Mouse (Mus musculus): ENCODE results near the gene Nagpa. TPM values are rescaled to one million over a fixed set of nuclear protein-coding genes. Genes with fewer than 3 reads are reported as not detected.
"Not testable (repeated sequence)": the region's sequence is repeated elsewhere in the genome, so short reads cannot be mapped to it uniquely, and the experiment has no call there.

Nagpa gene
- polyA plus RNA-seq, 1 experiment from 2014 or later, result 13.0 TPM

DNA sequence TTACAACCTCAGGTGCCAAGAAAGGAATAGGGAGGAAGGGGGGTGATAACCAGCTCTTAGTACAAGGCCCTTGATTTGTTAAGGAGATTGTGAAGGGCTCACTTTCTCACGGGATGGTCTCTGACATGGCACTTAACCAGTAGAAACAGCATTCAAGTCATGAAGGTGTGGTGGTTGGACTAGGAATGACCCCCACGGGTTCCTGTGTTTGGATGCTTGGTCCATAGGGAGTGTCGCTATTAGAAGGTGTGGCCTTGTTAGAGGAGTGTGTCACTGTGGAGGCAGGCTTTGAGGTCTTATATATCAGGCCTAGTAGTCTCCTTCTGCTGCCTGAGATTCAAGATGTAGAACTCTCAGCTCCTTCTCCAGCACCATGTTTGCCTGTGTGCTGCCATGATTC is 24.3 kb upstream of the Nagpa start:
- not testable (repeated sequence) for H3K9me3 ChIP-seq (replicated peaks; ENCODE audit: control insufficient read depth, low read length); H3K4me2 ChIP-seq; H3K27me3 ChIP-seq (ENCODE audit: control insufficient read depth, insufficient read depth, low read length); H3K4me3 ChIP-seq (ENCODE audit: low read depth, low read length); H3K27ac ChIP-seq (ENCODE audit: low read depth, low read length); ATAC-seq (replicated peaks; ENCODE audit: insufficient number of reproducible peaks, low FRiP score, low TSS enrichment); H3K36me3 ChIP-seq (ENCODE audit: control insufficient read depth, insufficient read depth, low read length); H3K9ac ChIP-seq (ENCODE audit: low read depth, low read length); H3K4me1 ChIP-seq (ENCODE audit: control insufficient read depth, insufficient read depth, low read length)
- 76% methylated on average over 3 of the region's 3 CpGs for WGBS (ENCODE audit: insufficient replicate concordance)

DNA sequence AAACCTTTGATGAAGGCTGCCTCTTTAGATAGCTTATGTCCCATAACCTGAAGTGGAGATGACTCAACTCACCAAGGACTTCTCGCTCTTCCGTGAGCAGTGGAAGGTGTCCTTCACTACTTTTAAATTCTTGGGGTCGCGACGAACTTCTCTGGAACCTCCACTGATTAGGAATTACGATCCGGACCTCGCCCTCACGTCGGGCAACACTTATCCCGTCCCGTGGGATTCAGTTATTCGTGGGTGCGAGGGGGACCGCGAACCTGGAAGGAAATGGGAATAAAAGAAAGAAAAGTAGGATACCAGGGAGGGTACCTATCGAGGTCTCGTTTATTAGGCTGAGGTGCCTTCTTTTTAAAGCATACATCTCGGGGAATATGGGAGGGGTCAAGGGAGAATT is 23.7 kb upstream of the Nagpa start:
- H3K4me1 ChIP-seq (ENCODE audit: control insufficient read depth, insufficient read depth, low read length); H3K27me3 ChIP-seq (ENCODE audit: control insufficient read depth, insufficient read depth, low read length); H3K9me3 ChIP-seq (replicated peaks; ENCODE audit: control insufficient read depth, low read length); H3K4me3 ChIP-seq (ENCODE audit: low read depth, low read length); H3K27ac ChIP-seq (ENCODE audit: low read depth, low read length); H3K36me3 ChIP-seq (ENCODE audit: control insufficient read depth, insufficient read depth, low read length); H3K9ac ChIP-seq (ENCODE audit: low read depth, low read length); ATAC-seq (replicated peaks; ENCODE audit: insufficient number of reproducible peaks, low FRiP score, low TSS enrichment); H3K4me2 ChIP-seq: not testable (repeated sequence)
- 73% methylated on average over 19 of the region's 19 CpGs for WGBS (ENCODE audit: insufficient replicate concordance)

DNA sequence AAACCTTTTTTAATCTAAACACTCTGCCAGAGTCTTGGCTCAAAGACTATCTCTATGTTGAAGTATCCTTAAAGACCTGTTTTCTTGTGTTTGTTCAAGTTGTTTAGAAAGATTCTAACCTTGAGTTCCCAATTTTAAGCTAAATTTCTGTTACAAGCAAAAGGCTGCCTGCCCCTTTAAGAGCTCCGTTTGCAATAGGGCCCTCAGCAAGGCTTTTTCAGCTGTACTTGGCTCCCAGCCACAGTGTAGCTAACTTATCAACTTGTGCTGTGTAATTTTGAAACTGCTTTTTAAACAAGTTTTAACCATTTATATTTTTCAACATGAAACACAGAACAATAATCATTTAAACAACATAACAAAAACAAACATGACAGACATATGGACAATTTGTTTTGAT is 22.7 kb upstream of the Nagpa start:
- H3K4me3 ChIP-seq (ENCODE audit: low read depth, low read length); H3K9me3 ChIP-seq (replicated peaks; ENCODE audit: control insufficient read depth, low read length); H3K36me3 ChIP-seq (ENCODE audit: control insufficient read depth, insufficient read depth, low read length); H3K27ac ChIP-seq (ENCODE audit: low read depth, low read length); H3K27me3 ChIP-seq (ENCODE audit: control insufficient read depth, insufficient read depth, low read length); H3K9ac ChIP-seq (ENCODE audit: low read depth, low read length); H3K4me2 ChIP-seq; ATAC-seq (replicated peaks; ENCODE audit: insufficient number of reproducible peaks, low FRiP score, low TSS enrichment); H3K4me1 ChIP-seq (ENCODE audit: control insufficient read depth, insufficient read depth, low read length): not testable (repeated sequence)
- 7% methylated on average over 1 of the region's 1 CpGs for WGBS (ENCODE audit: insufficient replicate concordance)

DNA sequence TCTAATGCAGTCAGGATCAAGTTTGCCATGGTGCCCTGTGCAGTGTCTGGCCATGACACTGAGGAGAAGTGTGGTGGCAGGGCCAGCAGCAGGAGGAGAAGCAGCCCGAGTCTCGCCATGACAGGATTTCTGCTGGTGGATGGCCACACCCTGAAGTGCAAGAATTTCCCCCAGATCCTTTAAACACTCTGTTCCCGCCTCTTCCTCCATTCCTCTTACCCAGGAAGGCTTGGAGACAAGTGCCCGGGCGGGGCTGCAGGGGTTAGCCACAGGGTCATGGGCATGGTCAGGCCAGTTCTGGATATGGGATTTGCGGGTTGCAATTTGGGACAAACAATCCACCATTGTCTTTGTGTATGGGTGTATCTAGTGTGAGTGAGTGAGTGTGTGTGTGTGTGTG is 18.3 kb upstream of the Nagpa start, which contains the start of gene AU021092:
AU021092 (minus strand) TSS at position 160 of the 400 bp plus-strand sequence.
- H3K27me3 ChIP-seq (ENCODE audit: control insufficient read depth, insufficient read depth, low read length), result no peaks in the 10 kb centered on the region
- no peak within 1 kb of the TSS for H3K27ac ChIP-seq (ENCODE audit: low read depth, low read length)
- H3K4me3 ChIP-seq (ENCODE audit: low read depth, low read length), result no peak within 1 kb of the TSS
- ATAC-seq (replicated peaks; ENCODE audit: insufficient number of reproducible peaks, low FRiP score, low TSS enrichment), result no peak
- H3K9ac ChIP-seq (ENCODE audit: low read depth, low read length), result no peak within 1 kb of the TSS
- H3K36me3 ChIP-seq (ENCODE audit: control insufficient read depth, insufficient read depth, low read length), result no peaks in the 10 kb centered on the region
- WGBS (ENCODE audit: insufficient replicate concordance), result 60% methylated on average over 6 of the region's 6 CpGs
- peaks cover 2% of the 10 kb centered on the region; the same call in 1 of the 2 replicates for H3K4me1 ChIP-seq (ENCODE audit: control insufficient read depth, insufficient read depth, low read length)
- H3K4me2 ChIP-seq, result no peak within 1 kb of the TSS
- H3K9me3 ChIP-seq (replicated peaks; ENCODE audit: control insufficient read depth, low read length), result no peaks in the 10 kb centered on the region

DNA sequence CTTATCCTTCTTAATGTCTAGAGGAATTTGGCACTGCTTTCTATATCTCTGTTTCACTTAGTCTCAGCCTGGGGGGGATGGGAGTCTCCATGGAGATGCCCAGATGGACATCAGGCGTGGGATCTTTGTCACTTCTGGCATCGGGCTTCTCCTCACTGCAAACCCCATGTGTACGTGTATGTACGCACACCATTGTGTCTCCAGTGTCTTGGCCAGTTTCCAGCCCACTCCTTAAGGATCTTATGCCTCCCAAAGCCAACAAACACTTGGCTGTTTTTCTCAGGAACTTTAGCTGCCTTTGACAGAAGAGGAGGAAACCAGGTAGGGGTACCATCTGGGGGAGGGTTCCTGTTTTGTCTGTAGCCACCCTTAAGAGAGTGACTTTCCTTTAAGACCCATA is 17.6 kb upstream of the Nagpa start:
- Histone ChIP-seq H3K4me1 (ENCODE audit: control insufficient read depth, insufficient read depth, low read length) (peaks cover 3% of the 10 kb centered on the region; the same call in 1 of the 2 replicates), H3K4me3 (ENCODE audit: low read depth, low read length) (no peak overlapping the region), H3K9ac (ENCODE audit: low read depth, low read length) (no peak overlapping the region), H3K27me3 (ENCODE audit: control insufficient read depth, insufficient read depth, low read length) (no peaks in the 10 kb centered on the region), H3K36me3 (ENCODE audit: control insufficient read depth, insufficient read depth, low read length) (no peaks in the 10 kb centered on the region), H3K4me2 (no peak overlapping the region), H3K27ac (ENCODE audit: low read depth, low read length) (no peak overlapping the region), H3K9me3 (replicated peaks; ENCODE audit: control insufficient read depth, low read length) (no peaks in the 10 kb centered on the region)
- ATAC-seq (replicated peaks; ENCODE audit: insufficient number of reproducible peaks, low FRiP score, low TSS enrichment), result no peak
- WGBS (ENCODE audit: insufficient replicate concordance), result 53% methylated on average over 4 of the region's 4 CpGs

DNA sequence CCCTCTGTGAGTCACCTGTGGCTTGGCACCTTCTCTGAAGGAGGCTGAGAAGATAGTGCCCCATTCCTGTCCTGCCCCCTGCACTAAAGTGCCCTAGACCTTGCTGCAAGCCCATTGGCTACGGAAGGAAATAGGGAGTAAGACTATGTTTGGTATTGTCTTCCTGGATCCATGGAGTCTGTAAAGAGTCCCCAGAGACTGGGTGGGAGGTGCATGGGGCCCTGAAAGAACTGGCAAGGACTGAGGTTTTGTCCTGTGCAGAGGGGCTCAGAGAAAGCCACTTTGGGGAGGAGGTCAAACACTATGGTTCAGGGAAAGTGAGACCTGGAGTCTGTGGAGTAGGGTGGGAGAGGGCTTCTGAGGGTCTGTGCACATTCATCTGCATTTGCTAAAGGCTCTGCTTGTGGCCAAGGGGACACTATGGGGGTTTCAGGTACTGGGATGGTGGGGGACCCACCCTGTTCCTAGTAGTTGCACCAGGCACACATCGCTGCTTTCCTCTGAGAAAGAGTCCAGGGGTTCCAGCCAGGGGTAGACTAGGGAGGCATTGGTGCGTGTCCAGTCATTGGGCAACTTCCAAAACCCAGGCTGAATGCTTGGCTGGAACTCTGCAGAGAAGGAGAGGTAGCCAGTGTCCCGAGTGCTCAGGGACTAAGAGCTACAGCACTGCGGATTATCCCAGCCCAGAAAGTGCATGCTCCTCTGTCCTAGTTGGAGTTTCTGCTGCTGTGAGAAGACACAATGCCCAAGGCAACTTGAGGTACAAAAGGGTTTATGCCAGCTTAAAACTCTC is 13.7 kb upstream of the Nagpa start:
- WGBS (ENCODE audit: insufficient replicate concordance), result 60% methylated on average over 5 of the region's 5 CpGs
- no peak overlapping the region for H3K27ac ChIP-seq (ENCODE audit: low read depth, low read length)
- H3K4me2 ChIP-seq, result no peak overlapping the region
- H3K36me3 ChIP-seq (ENCODE audit: control insufficient read depth, insufficient read depth, low read length), result no peaks in the 10 kb centered on the region
- H3K4me3 ChIP-seq (ENCODE audit: low read depth, low read length), result no peak overlapping the region
- ATAC-seq (replicated peaks; ENCODE audit: insufficient number of reproducible peaks, low FRiP score, low TSS enrichment), result no peak
- H3K9ac ChIP-seq (ENCODE audit: low read depth, low read length), result no peak overlapping the region
- H3K27me3 ChIP-seq (ENCODE audit: control insufficient read depth, insufficient read depth, low read length), result no peaks in the 10 kb centered on the region
- no peaks in the 10 kb centered on the region for H3K9me3 ChIP-seq (replicated peaks; ENCODE audit: control insufficient read depth, low read length)
- peaks cover 3% of the 10 kb centered on the region; the same call in 1 of the 2 replicates for H3K4me1 ChIP-seq (ENCODE audit: control insufficient read depth, insufficient read depth, low read length)

DNA sequence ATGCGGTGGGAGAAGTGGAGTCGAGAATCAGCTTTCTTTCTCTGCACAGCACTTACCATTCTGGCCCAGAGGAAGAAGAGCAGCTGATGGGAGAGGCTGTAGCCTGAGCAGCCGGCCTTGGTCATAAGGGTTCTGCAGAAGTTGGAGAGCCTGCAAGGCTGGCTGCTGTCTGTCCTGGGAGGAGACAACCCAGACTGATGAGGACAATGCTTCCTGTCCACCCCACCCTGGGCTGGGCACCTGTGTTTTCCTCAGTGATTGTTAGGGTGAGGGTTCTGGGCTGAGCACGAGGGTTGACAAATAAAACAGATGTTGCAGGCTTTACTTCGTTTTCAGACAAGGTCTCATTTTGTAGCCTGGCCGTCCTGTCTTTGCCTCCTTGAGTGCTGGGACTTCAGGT is 12.9 kb upstream of the Nagpa start:
- Histone ChIP-seq H3K9ac (ENCODE audit: low read depth, low read length) (no peak overlapping the region), H3K27me3 (ENCODE audit: control insufficient read depth, insufficient read depth, low read length) (no peaks in the 10 kb centered on the region), H3K9me3 (replicated peaks; ENCODE audit: control insufficient read depth, low read length) (no peaks in the 10 kb centered on the region), H3K4me2 (no peak overlapping the region), H3K36me3 (ENCODE audit: control insufficient read depth, insufficient read depth, low read length) (no peaks in the 10 kb centered on the region), H3K4me1 (ENCODE audit: control insufficient read depth, insufficient read depth, low read length) (peaks cover 3% of the 10 kb centered on the region; the same call in 1 of the 2 replicates), H3K27ac (ENCODE audit: low read depth, low read length) (no peak overlapping the region), H3K4me3 (ENCODE audit: low read depth, low read length) (no peak overlapping the region)
- WGBS (ENCODE audit: insufficient replicate concordance), result 54% methylated on average over 6 of the region's 6 CpGs
- ATAC-seq (replicated peaks; ENCODE audit: insufficient number of reproducible peaks, low FRiP score, low TSS enrichment), result no peak

DNA sequence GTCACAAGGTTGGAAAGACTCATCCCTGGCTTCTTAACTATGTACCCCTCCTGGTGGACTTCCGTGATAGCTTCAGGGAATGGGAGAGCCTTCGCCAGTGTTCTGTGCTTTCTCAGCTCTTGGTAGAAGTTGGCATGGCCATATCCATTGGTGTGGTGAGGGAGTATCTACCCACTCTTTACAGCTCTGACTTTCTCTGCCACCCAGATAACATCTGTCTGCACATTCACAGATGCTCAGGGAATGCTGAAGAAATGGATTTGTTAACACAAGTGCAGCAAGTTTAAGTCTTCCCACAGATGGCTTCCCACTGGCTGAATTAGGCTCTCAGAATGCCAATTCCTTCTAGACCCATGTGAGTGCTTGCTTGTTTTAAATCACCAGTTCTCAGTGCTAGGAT is 10.3 kb upstream of the Nagpa start:
- H3K4me2 ChIP-seq, result no peak overlapping the region
- no peaks in the 10 kb centered on the region for H3K9me3 ChIP-seq (replicated peaks; ENCODE audit: control insufficient read depth, low read length)
- peaks cover 3% of the 10 kb centered on the region; the same call in 1 of the 2 replicates for H3K4me1 ChIP-seq (ENCODE audit: control insufficient read depth, insufficient read depth, low read length)
- no peak overlapping the region for H3K27ac ChIP-seq (ENCODE audit: low read depth, low read length)
- H3K9ac ChIP-seq (ENCODE audit: low read depth, low read length), result no peak overlapping the region
- H3K4me3 ChIP-seq (ENCODE audit: low read depth, low read length), result no peak overlapping the region
- H3K27me3 ChIP-seq (ENCODE audit: control insufficient read depth, insufficient read depth, low read length), result no peaks in the 10 kb centered on the region
- no peak for ATAC-seq (replicated peaks; ENCODE audit: insufficient number of reproducible peaks, low FRiP score, low TSS enrichment)
- no peaks in the 10 kb centered on the region for H3K36me3 ChIP-seq (ENCODE audit: control insufficient read depth, insufficient read depth, low read length)
- WGBS (ENCODE audit: insufficient replicate concordance), result 76% methylated on average over 2 of the region's 2 CpGs

DNA sequence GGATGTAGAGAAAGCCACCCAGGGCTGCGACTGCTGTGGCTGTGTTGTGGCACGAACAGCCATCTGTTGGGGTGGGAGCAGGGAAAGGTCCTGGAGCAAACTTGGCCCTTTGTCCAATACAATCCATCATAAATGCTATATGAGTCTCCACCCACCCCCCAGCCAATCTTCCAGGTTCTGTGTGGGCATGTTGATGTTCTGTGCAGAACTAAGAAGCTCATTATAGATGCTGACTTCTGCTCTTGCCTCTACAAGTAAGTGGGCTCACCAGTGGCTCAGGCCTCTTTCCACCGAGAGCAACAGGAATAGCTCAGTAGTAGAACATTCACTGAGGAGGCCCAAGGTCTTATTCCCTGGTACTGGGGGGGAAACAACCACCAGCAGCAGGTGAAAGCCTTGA is 8.3 kb upstream of the Nagpa start:
- WGBS (ENCODE audit: insufficient replicate concordance), result 78% methylated on average over 3 of the region's 3 CpGs

More for the DNA sequence above, 8.3 kb upstream of the Nagpa start:
- no peak overlapping the region for H3K9ac ChIP-seq (ENCODE audit: low read depth, low read length)
- no peaks in the 10 kb centered on the region for H3K36me3 ChIP-seq (ENCODE audit: control insufficient read depth, insufficient read depth, low read length)
- H3K4me3 ChIP-seq (ENCODE audit: low read depth, low read length), result no peak overlapping the region
- no peak overlapping the region for H3K4me2 ChIP-seq
- no peak for ATAC-seq (replicated peaks; ENCODE audit: insufficient number of reproducible peaks, low FRiP score, low TSS enrichment)
- peaks cover under 1% of the 10 kb centered on the region; the same call in 1 of the 2 replicates for H3K4me1 ChIP-seq (ENCODE audit: control insufficient read depth, insufficient read depth, low read length)
- no peaks in the 10 kb centered on the region for H3K27me3 ChIP-seq (ENCODE audit: control insufficient read depth, insufficient read depth, low read length)
- H3K27ac ChIP-seq (ENCODE audit: low read depth, low read length), result no peak overlapping the region
- H3K9me3 ChIP-seq (replicated peaks; ENCODE audit: control insufficient read depth, low read length), result no peaks in the 10 kb centered on the region

Data from heart, embryonic 11.5 days (tissue).